Mouse (Mus musculus): ENCODE results near the gene Chd1.

- no peak for TF ChIP-seq POLR2A (IDR thresholded peaks at IDR 0.05; ENCODE audit: insufficient read depth, low read depth, low read length)
- TF ChIP-seq CTCF (IDR thresholded peaks at IDR 0.05), result no peak
- no peak for TF ChIP-seq EP300 (IDR thresholded peaks at IDR 0.05; ENCODE audit: insufficient read depth, low read depth, low read length)
Measured at GRCm38 (mm10) chr17:15773956-15774355, 69.2 kb downstream of the Chd1 start.
